Mouse (Mus musculus) hindbrain, embryonic 15.5 days (tissue): ENCODE data around the gene Itgam. TPM values are rescaled to one million over a fixed set of nuclear protein-coding genes. Genes with fewer than 3 reads are reported as not detected.

Experiments used
- ATAC-seq: fragments of 200-750 bp; cut with Nextera tagmentation; 2 replicates; pipeline ENCODE4 v1.8.0; 2017; ENCODE audit warnings: low read depth, moderate number of reproducible peaks, moderate TSS enrichment; ENCODE audit not compliant: low FRiP score
- H3K27ac ChIP-seq: fragments of 300-500 bp; sonication (generic); replicated peaks from 2 replicates; pipeline ENCODE4 v1.5.1; 2015; ENCODE audit warnings: mild to moderate bottlenecking, inconsistent platforms
- H3K27me3 ChIP-seq: fragments of 300-500 bp; sonication (generic); 2 replicates; pipeline ENCODE4 v1.6.1; 2015; ENCODE audit warnings: control low read depth, inconsistent platforms
- H3K36me3 ChIP-seq: fragments of 300-500 bp; sonication (generic); 2 replicates; pipeline ENCODE4 v1.6.1; 2015; ENCODE audit warnings: control low read depth, inconsistent platforms
- H3K4me1 ChIP-seq: fragments of 300-500 bp; sonication (generic); replicated peaks from 2 replicates; pipeline ENCODE4 v1.6.1; 2015; ENCODE audit warnings: control low read depth, inconsistent platforms
- H3K4me2 ChIP-seq: fragments of 300-500 bp; sonication (generic); 2 replicates; pipeline ENCODE4 v1.6.1; 2015; ENCODE audit warnings: moderate library complexity, mild to moderate bottlenecking, inconsistent platforms
- H3K4me3 ChIP-seq: fragments of 300-500 bp; sonication (generic); 2 replicates; pipeline ENCODE4 v1.5.1; 2015; ENCODE audit warnings: mild to moderate bottlenecking, inconsistent platforms
- H3K9ac ChIP-seq: fragments of 300-500 bp; sonication (generic); 2 replicates; pipeline ENCODE4 v1.6.1; 2015; ENCODE audit warnings: inconsistent platforms
- H3K9me3 ChIP-seq: fragments of 300-500 bp; sonication (generic); 2 replicates; pipeline ENCODE4 v1.6.1; 2016; ENCODE audit warnings: control low read depth, inconsistent platforms
- WGBS: fragments of 180-500 bp; shearing (Covaris S2); methylation state at CpG from one replicate; pipeline ENCODE4 v1.1.7; 2015; 5-methylcytosine and 5-hydroxymethylcytosine counted together
- polyA plus RNA-seq: library from polyadenylated mRNA; unstranded; fragments of >200 nt; fragmentation: Nextera tagmentation; extraction: Ambion mirVana; gene quantifications from 2 replicates; pipeline ENCODE4 v1.2.1, GENCODE M21; 2015

Itgam gene
- polyA plus RNA-seq, 1 experiment from 2014 or later: 1.1 TPM

GRCm38 (mm10) chr7:128110314-128110713 lies 47.9 kb downstream of the Itgam start:
- no peaks in the 10 kb centered on the region for H3K9me3 ChIP-seq
- no peaks in the 10 kb centered on the region for H3K36me3 ChIP-seq
- no peak for ATAC-seq
- no peaks in the 10 kb centered on the region for H3K4me1 ChIP-seq
- no peak overlapping the region for H3K27ac ChIP-seq
- no peak overlapping the region for H3K4me3 ChIP-seq
- 63% methylated on average over 2 of the region's 2 CpGs for WGBS
- no peaks in the 10 kb centered on the region for H3K27me3 ChIP-seq
- no peak overlapping the region for H3K9ac ChIP-seq
- H3K4me2 ChIP-seq: no peak overlapping the region

- Histone ChIP-seq H3K4me2 (no peak overlapping the region), H3K27me3 (no peaks in the 10 kb centered on the region)
- 93% methylated on average over 11 of the region's 11 CpGs for WGBS
Measured at GRCm38 (mm10) chr7:128112131-128112530, 49.7 kb downstream of the Itgam start.

DNA sequence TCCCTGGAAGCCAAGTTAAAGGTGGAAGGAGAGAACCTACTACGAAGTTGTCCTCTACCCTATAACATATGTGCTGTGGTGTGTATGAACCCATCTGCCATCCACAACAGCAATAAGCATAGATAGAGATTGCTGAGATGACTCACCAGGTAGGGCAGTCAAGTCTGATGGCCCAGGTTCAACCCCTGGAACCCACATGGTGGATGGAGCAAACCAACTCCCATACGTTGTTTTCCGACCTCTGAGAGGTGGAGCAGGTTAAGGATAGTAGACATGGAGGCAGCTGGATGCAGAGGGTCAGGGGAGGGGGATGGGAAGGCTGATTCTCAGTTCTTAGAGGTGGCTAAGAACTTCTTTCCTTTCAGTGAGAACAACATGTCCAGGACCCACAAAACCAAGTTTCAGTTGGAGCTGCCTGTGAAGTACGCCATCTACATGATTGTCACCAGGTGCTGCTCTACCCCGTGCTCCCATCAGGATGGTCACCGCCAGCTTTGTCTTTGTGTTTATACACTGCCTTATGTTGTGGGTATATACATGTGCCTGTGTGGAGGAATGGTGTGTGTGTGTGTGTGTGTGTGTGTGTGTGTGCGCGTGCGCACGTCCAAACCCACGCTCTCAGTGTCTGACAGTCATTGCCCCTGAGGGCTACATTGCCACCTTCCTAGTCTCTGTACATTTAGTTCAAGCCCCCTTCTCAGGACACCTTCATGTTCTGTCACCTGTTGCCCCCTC lies 52.1 kb downstream of the Itgam start:
- no peaks in the 10 kb centered on the region for H3K36me3 ChIP-seq
- no peak overlapping the region for H3K27ac ChIP-seq
- H3K9ac ChIP-seq: no peak overlapping the region
- H3K9me3 ChIP-seq: no peaks in the 10 kb centered on the region
- no peak overlapping the region for H3K4me3 ChIP-seq
- no peak for ATAC-seq
- H3K4me2 ChIP-seq: no peak overlapping the region
- no peaks in the 10 kb centered on the region for H3K4me1 ChIP-seq
- H3K27me3 ChIP-seq: no peaks in the 10 kb centered on the region
- WGBS: 92% methylated on average over 11 of the region's 11 CpGs

More at GRCm38 (mm10) chr7:128112131-128112530, 49.7 kb downstream of the Itgam start:
- H3K27ac ChIP-seq: no peak overlapping the region
- no peaks in the 10 kb centered on the region for H3K36me3 ChIP-seq
- H3K4me3 ChIP-seq: no peak overlapping the region
- no peak overlapping the region for H3K9ac ChIP-seq
- no peak for ATAC-seq
- H3K9me3 ChIP-seq: no peaks in the 10 kb centered on the region
- H3K4me1 ChIP-seq: no peaks in the 10 kb centered on the region

- 77% methylated on average over 5 of the region's 5 CpGs for WGBS
- Histone ChIP-seq H3K9me3 (no peaks in the 10 kb centered on the region), H3K36me3 (no peaks in the 10 kb centered on the region), H3K4me3 (no peak overlapping the region), H3K4me2 (no peak overlapping the region), H3K27ac (no peak overlapping the region), H3K9ac (no peak overlapping the region), H3K4me1 (no peaks in the 10 kb centered on the region), H3K27me3 (no peaks in the 10 kb centered on the region)
- ATAC-seq: no peak
Measured at GRCm38 (mm10) chr7:128115211-128115958, 52.9 kb downstream of the Itgam start.

DNA sequence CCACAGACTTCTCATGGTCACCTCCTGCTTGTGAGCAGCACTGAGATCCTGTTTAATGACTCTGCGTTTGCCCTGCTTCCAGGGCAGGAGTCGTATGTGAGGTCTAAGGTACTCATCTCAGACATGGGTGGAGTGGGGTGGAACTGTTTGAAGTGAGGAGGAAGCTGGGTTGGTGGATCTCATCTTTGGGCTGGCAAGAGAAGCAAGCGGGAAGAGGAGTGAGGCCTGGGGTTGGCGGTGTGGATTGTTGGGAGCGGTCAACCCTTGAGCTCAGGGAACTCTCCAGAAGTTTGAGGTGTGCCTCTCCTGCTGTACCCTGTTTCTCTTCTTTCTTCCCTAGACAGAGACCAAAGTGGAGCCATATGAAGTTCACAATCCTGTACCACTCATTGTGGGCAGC lies 54.0 kb downstream of the Itgam start:
- H3K9me3 ChIP-seq: no peaks in the 10 kb centered on the region
- no peak overlapping the region for H3K27ac ChIP-seq
- WGBS: 95% methylated on average over 5 of the region's 5 CpGs

DNA sequence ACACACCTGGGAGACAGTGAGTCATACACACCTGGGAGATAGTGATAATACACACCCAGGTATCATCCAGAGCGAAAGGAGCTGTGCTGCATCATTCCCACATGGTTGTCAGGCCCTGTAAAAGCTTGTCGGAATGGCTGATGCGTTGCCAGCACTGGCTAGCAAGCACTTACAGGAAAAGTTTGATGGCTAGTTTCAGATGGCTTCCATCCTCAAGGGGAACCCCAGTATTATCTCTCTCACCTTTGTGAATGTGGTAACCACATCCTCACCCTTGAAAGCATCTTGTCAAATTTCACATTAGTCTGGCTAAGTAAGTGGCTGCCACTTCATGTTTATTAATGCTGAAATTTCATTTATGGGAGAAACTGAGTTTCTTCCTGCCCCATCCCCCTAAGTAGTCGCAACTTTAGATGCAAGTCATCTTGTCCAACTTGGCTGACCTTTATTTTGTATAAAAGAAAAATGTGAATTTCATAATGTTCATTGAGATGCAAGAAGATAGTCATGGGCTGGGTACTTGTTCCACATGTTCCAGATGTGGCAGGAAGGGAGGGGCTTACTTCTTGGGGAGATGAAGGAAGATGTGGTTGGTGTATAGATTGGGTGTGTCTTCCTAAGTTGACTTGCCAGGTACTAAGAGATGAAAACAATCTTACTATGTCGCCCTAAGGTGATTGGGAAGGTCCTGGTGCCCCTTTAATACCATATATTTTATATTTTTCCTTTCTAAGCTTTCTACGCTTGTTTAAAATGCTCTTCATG lies 57.5 kb downstream of the Itgam start:
- Histone ChIP-seq H3K4me3 (no peak overlapping the region), H3K27ac (no peak overlapping the region), H3K9ac (no peak overlapping the region), H3K36me3 (no peaks in the 10 kb centered on the region), H3K9me3 (no peaks in the 10 kb centered on the region), H3K4me1 (no peaks in the 10 kb centered on the region), H3K27me3 (no peaks in the 10 kb centered on the region), H3K4me2 (no peak overlapping the region)
- 87% methylated on average over 6 of the region's 6 CpGs for WGBS
- no peak for ATAC-seq

More for the DNA sequence above, 54.0 kb downstream of the Itgam start:
- Histone ChIP-seq H3K4me1 (no peaks in the 10 kb centered on the region), H3K4me2 (no peak overlapping the region), H3K36me3 (no peaks in the 10 kb centered on the region), H3K4me3 (no peak overlapping the region), H3K27me3 (no peaks in the 10 kb centered on the region), H3K9ac (no peak overlapping the region)
- no peak for ATAC-seq

- WGBS: 87% methylated on average over 8 of the region's 8 CpGs
- Histone ChIP-seq H3K9ac (no peak within 1 kb of the TSS), H3K4me2 (no peak within 1 kb of the TSS), H3K36me3 (no peaks in the 10 kb centered on the region), H3K4me1 (no peaks in the 10 kb centered on the region), H3K27me3 (no peaks in the 10 kb centered on the region), H3K27ac (no peak within 1 kb of the TSS), H3K9me3 (no peaks in the 10 kb centered on the region), H3K4me3 (no peak within 1 kb of the TSS)
- no peak for ATAC-seq
Measured at GRCm38 (mm10) chr7:128128741-128129720, 66.6 kb downstream of the Itgam start, which contains the start of gene Itgax. Gene Itgax (plus strand): TSS chr7:128129547.

GRCm38 (mm10) chr7:128132148-128132547 lies 69.7 kb downstream of the Itgam start:
- Histone ChIP-seq H3K9ac (no peak overlapping the region), H3K27me3 (no peaks in the 10 kb centered on the region), H3K4me1 (no peaks in the 10 kb centered on the region), H3K9me3 (no peaks in the 10 kb centered on the region), H3K27ac (no peak overlapping the region), H3K4me3 (no peak overlapping the region), H3K4me2 (no peak overlapping the region), H3K36me3 (no peaks in the 10 kb centered on the region)
- no peak for ATAC-seq
- WGBS: 89% methylated on average over 5 of the region's 5 CpGs

- ATAC-seq: no peak
- 90% methylated on average over 2 of the region's 2 CpGs for WGBS
- no peak overlapping the region for H3K4me2 ChIP-seq
- no peak overlapping the region for H3K9ac ChIP-seq
- no peaks in the 10 kb centered on the region for H3K4me1 ChIP-seq
- H3K27me3 ChIP-seq: no peaks in the 10 kb centered on the region
- H3K36me3 ChIP-seq: no peaks in the 10 kb centered on the region
- H3K4me3 ChIP-seq: no peak overlapping the region
- H3K9me3 ChIP-seq: no peaks in the 10 kb centered on the region
- no peak overlapping the region for H3K27ac ChIP-seq
Measured at GRCm38 (mm10) chr7:128133596-128133995, 71.2 kb downstream of the Itgam start.

GRCm38 (mm10) chr7:128136927-128137326 lies 74.5 kb downstream of the Itgam start:
- Histone ChIP-seq H3K9me3 (no peaks in the 10 kb centered on the region), H3K36me3 (no peaks in the 10 kb centered on the region), H3K4me1 (no peaks in the 10 kb centered on the region), H3K27ac (no peak overlapping the region), H3K9ac (no peak overlapping the region), H3K27me3 (no peaks in the 10 kb centered on the region), H3K4me2 (no peak overlapping the region), H3K4me3 (no peak overlapping the region)
- WGBS: 43% methylated on average over 4 of the region's 4 CpGs
- ATAC-seq: no peak

DNA sequence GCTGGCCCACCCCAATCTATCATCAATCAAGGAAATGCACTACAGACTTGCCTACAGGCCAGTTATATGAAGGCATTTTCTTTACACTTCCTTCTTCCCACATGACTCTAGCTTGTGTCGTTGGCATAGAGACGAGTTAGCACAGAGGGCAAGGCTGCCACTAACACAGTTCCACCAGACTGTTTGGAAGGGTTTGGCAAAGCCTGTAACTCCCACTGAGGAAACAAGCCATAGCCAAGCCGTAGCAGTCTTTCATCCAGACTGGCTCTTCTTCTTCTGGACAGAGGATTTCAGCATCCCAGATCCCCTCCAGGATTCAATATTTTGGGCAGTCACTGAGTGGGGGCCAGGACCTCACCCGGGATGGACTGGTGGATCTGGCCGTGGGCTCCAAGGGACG lies 77.2 kb downstream of the Itgam start:
- Histone ChIP-seq H3K27me3 (no peaks in the 10 kb centered on the region), H3K4me1 (no peaks in the 10 kb centered on the region), H3K4me3 (no peak overlapping the region), H3K4me2 (no peak overlapping the region), H3K27ac (no peak overlapping the region), H3K9ac (no peak overlapping the region), H3K9me3 (no peaks in the 10 kb centered on the region), H3K36me3 (no peaks in the 10 kb centered on the region)
- 93% methylated on average over 6 of the region's 6 CpGs for WGBS
- no peak for ATAC-seq
